Mouse (Mus musculus) heart, postnatal 0 days (tissue): ENCODE measurements around the gene Tpst1. TPM values are rescaled to one million over a fixed set of nuclear protein-coding genes. Genes with fewer than 3 reads are reported as not detected.

Source experiments
- ATAC-seq: fragments of 200-750 bp; cut with Nextera tagmentation; 2 replicates; pipeline ENCODE4 v1.8.0; 2017; ENCODE audit warnings: low read depth, moderate number of reproducible peaks, moderate library complexity; ENCODE audit not compliant: insufficient read depth
- DNase-seq: peaks from one replicate; pipeline ENCODE4 v3.0.0-alpha.2; 2016; ENCODE audit warnings: low spot score
- H3K27ac ChIP-seq: fragments of 300-500 bp; sonication (generic); 2 replicates; pipeline ENCODE4 v1.5.1; 2014; ENCODE audit warnings: low read depth, mild to moderate bottlenecking
- H3K27me3 ChIP-seq: fragments of 300-500 bp; sonication (generic); 2 replicates; pipeline ENCODE4 v1.6.1; 2014; ENCODE audit warnings: low read length, mixed read lengths; ENCODE audit not compliant: control insufficient read depth, insufficient read depth
- H3K36me3 ChIP-seq: fragments of 300-500 bp; sonication (generic); replicated peaks from 2 replicates; pipeline ENCODE4 v1.6.1; 2014; ENCODE audit warnings: low read length, mixed read lengths; ENCODE audit not compliant: control insufficient read depth, insufficient read depth
- H3K4me1 ChIP-seq: fragments of 300-500 bp; sonication (generic); 2 replicates; pipeline ENCODE4 v1.6.1; 2014; ENCODE audit warnings: antibody characterized with exemption; ENCODE audit not compliant: control insufficient read depth, insufficient read depth
- H3K4me2 ChIP-seq: fragments of 300-500 bp; sonication (generic); 2 replicates; pipeline ENCODE4 v1.6.1; 2014; ENCODE audit warnings: low read depth, mild to moderate bottlenecking, low read length, moderate library complexity
- H3K4me3 ChIP-seq: fragments of 300-500 bp; sonication (generic); 2 replicates; pipeline ENCODE4 v1.5.1; 2014; ENCODE audit warnings: low read depth, low read length
- H3K9ac ChIP-seq: fragments of 300-500 bp; sonication (generic); replicated peaks from 2 replicates; pipeline ENCODE4 v1.6.1; 2014; ENCODE audit warnings: low read depth, low read length, mixed read lengths
- H3K9me3 ChIP-seq: fragments of 300-500 bp; sonication (generic); replicated peaks from 2 replicates; pipeline ENCODE4 v1.6.1; 2016; ENCODE audit warnings: low read length; ENCODE audit not compliant: control insufficient read depth
- CTCF ChIP-seq: IDR thresholded peaks from 2 replicates; pipeline ENCODE4 v1.5.1; 2016; ENCODE audit warnings: antibody characterized with exemption, control low read depth, low read depth
- EP300 ChIP-seq: IDR thresholded peaks from 2 replicates; pipeline ENCODE4 v1.6.1; 2016; ENCODE audit warnings: antibody characterized with exemption, low read depth
- WGBS: fragments of 180-500 bp; shearing (Covaris S2); extraction: QIAGEN DNeasy Blood & Tissue Kit; methylation state at CpG from one replicate; pipeline ENCODE4 v1.1.7; 2014; 5-methylcytosine and 5-hydroxymethylcytosine counted together
- polyA plus RNA-seq: library from polyadenylated mRNA; unstranded; fragments of >200 nt; fragmentation: Nextera tagmentation; extraction: Ambion mirVana; gene quantifications from 2 replicates; pipeline ENCODE4 v1.2.1, GENCODE M21; 2015
- total RNA-seq: library from RNA; depleted of rRNA; stranded (reverse); fragments of >200 nt; gene quantifications from 2 replicates; pipeline ENCODE4 v1.2.3, GENCODE M21; 2014; ENCODE audit warnings: low replicate concordance

Gene Tpst1
- total and polyA plus RNA-seq, 2 experiments from 2014 or later, result 20.7 to 23.7 TPM

DNA sequence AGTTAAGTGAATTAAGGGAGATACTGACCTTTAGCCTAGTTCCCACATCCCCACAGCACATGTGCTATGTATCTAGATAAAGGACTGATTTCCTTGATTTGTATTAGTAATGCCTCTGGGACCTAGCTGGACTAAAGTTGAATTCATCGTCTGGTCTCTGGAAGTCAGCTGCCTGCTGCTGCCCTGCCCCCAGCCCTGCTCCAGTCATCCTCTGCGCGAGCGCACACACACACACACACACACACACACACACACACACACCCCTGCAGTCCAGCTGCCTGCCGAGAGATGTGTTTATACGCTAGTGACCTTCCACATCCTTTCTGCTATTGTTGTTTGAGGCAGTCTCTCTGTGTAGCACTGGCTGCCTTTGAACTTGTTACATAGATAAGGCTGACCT, 47.8 kb downstream of the Tpst1 start:
- Histone ChIP-seq H3K9me3 (no peaks in the 10 kb centered on the region), H3K27me3 (no peaks in the 10 kb centered on the region), H3K4me2 (no peak overlapping the region), H3K36me3 (no peaks in the 10 kb centered on the region), H3K4me3 (no peak overlapping the region), H3K4me1 (peaks cover 5% of the 10 kb centered on the region), H3K9ac (no peak overlapping the region), H3K27ac (peak overlapping the region; percentile 34; the same call in 1 of the 2 replicates)
- ATAC-seq (peak; percentile 87), DNase-seq (no peak)
- TF ChIP-seq EP300, result peak; percentile 58; the same call in 1 of the 2 replicates
- no peak for TF ChIP-seq CTCF
- WGBS, result 30% methylated on average over 6 of the region's 6 CpGs

DNA sequence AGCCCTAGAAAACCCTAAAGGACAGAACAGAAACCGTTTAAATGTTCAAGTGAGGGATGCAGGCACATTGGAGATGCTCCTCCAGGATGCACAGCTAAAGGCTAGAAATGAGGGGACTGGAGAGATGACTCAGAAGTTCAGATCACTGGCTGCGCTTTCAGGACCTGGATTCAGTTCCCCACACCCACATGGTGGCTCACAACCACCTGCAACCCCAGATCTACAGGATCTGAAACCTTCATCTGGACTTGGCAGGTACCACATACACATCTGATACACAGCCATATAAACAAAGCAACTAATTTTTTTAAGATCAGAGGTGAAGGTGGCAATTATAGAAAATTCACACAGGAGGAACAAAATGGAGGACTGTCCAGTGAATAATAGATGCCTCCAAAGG, 49.2 kb downstream of the Tpst1 start:
- Histone ChIP-seq H3K4me1 (peaks cover 5% of the 10 kb centered on the region), H3K9ac (no peak overlapping the region), H3K4me2 (no peak overlapping the region), H3K9me3 (no peaks in the 10 kb centered on the region), H3K27ac (no peak overlapping the region), H3K36me3 (no peaks in the 10 kb centered on the region), H3K27me3 (no peaks in the 10 kb centered on the region), H3K4me3 (no peak overlapping the region)
- 80% methylated on average over 2 of the region's 2 CpGs for WGBS
- no peak for ATAC-seq
- no peak for TF ChIP-seq EP300
- TF ChIP-seq CTCF, result no peak
- no peak for DNase-seq

GRCm38 (mm10) chr5:130124271-130124670, 51.1 kb downstream of the Tpst1 start:
- Histone ChIP-seq H3K4me3 (no peak overlapping the region), H3K4me2 (no peak overlapping the region), H3K4me1 (peaks cover 5% of the 10 kb centered on the region; the same call in 1 of the 2 replicates), H3K9me3 (no peaks in the 10 kb centered on the region), H3K36me3 (no peaks in the 10 kb centered on the region), H3K27ac (peak overlapping the region; percentile 30; the same call in 1 of the 2 replicates), H3K9ac (no peak overlapping the region), H3K27me3 (no peaks in the 10 kb centered on the region)
- TF ChIP-seq EP300, result no peak
- TF ChIP-seq CTCF, result no peak
- 60% methylated on average over 5 of the region's 5 CpGs for WGBS
- DNase-seq, result peak; percentile 13
- ATAC-seq, result no peak

- TF ChIP-seq CTCF (no peak), EP300 (no peak)
- Histone ChIP-seq H3K27me3 (no peaks in the 10 kb centered on the region), H3K4me3 (no peak overlapping the region), H3K9me3 (no peaks in the 10 kb centered on the region), H3K27ac (no peak overlapping the region), H3K36me3 (0 out of 2 replicates have a peak, but pooled peaks cover 8% of the 10 kb centered on the region), H3K4me2 (no peak overlapping the region), H3K9ac (no peak overlapping the region), H3K4me1 (no peaks in the 10 kb centered on the region)
- no peak for DNase-seq
- no peak for ATAC-seq
- 78% methylated on average over 11 of the region's 11 CpGs for WGBS
Observed at GRCm38 (mm10) chr5:130128686-130129523, 55.8 kb downstream of the Tpst1 start.

GRCm38 (mm10) chr5:130129524-130129793, 56.3 kb downstream of the Tpst1 start:
- no peaks in the 10 kb centered on the region for H3K4me1 ChIP-seq
- no peak overlapping the region for H3K27ac ChIP-seq
- 0 out of 2 replicates have a peak, but pooled peaks cover 8% of the 10 kb centered on the region for H3K36me3 ChIP-seq
- TF ChIP-seq CTCF, result no peak
- TF ChIP-seq EP300, result no peak
- ATAC-seq (no peak), DNase-seq (no peak)
- H3K4me2 ChIP-seq, result no peak overlapping the region
- no peak overlapping the region for H3K4me3 ChIP-seq
- H3K9ac ChIP-seq, result no peak overlapping the region
- 83% methylated on average over 5 of the region's 5 CpGs for WGBS
- no peaks in the 10 kb centered on the region for H3K9me3 ChIP-seq
- no peaks in the 10 kb centered on the region for H3K27me3 ChIP-seq
